Mouse (Mus musculus): ENCODE data around the gene Mgmt.

- no peak for TF ChIP-seq CTCF (IDR thresholded peaks at IDR 0.05; ENCODE audit: control insufficient read depth, insufficient read depth, insufficient replicate concordance, low read depth, low read length)
- TF ChIP-seq POLR2A (IDR thresholded peaks at IDR 0.05; ENCODE audit: control insufficient read depth, low read depth, low read length) = no peak
These were observed 44.1 kb upstream of the Mgmt start for GRCm38 (mm10) chr7:136850339-136850738.

Measured in testis, adult 2 months (tissue).